Mouse (Mus musculus) adrenal gland, adult 2 months (tissue): Measurements from ENCODE around the gene Mrps23. TPM values are rescaled to one million over a fixed set of nuclear protein-coding genes. Genes with fewer than 3 reads are reported as not detected.
A peak's percentile ranks its signal among the peaks of the same experiment; 100 is the strongest.
"Not testable (repeated sequence)": the region's sequence is repeated elsewhere in the genome, so short reads cannot be mapped to it uniquely, and the experiment has no call there.

ENCODE experiments used
- DNase-seq: peaks from one replicate; pipeline ENCODE4 v3.0.0; 2021
- polyA plus RNA-seq: library from polyadenylated mRNA; depleted of rRNA; stranded (reverse); fragments of >200 nt; gene quantifications from 2 replicates; pipeline ENCODE4 v1.2.3, GENCODE M21; 2012
- total RNA-seq, 2 experiments: library from RNA; stranded (reverse); gene quantifications; 2 replicates each; pipeline ENCODE4 v1.2.3; 2021

The Mrps23 gene
- total and polyA plus RNA-seq, 3 experiments, result 51.2 to 208 (median 194) TPM

- DNase-seq, result no peak
Measured at GRCm38 (mm10) chr11:88173386-88174025, 30.7 kb upstream of the Mrps23 start.

DNA sequence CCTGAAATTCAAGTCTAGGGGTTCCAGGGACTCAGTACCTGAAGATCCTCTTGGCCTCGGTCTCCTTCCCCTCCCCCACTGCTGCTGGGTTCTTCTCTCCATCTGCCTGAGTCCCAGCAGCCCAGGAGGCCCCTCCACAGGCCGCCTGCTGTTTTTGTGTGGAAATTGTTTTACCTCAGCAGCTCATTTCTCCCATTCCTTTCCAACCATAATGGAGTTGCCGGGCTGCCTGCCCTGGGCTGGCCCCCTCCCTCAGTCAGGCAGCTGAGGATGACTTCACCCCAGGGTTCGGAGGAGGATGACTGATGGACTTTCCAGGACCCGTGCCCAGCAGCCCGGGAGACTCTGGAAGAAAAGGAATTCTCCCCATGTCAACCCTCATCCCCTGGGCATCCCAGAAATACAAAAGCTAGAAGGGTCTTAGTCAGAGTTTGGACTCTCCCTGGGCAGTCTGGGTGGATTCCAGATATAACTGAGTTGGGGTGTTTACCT, 23.7 kb upstream of the Mrps23 start:
- no peak for DNase-seq

GRCm38 (mm10) chr11:88180959-88181619, 23.1 kb upstream of the Mrps23 start:
- DNase-seq, result peak; percentile 95

DNA sequence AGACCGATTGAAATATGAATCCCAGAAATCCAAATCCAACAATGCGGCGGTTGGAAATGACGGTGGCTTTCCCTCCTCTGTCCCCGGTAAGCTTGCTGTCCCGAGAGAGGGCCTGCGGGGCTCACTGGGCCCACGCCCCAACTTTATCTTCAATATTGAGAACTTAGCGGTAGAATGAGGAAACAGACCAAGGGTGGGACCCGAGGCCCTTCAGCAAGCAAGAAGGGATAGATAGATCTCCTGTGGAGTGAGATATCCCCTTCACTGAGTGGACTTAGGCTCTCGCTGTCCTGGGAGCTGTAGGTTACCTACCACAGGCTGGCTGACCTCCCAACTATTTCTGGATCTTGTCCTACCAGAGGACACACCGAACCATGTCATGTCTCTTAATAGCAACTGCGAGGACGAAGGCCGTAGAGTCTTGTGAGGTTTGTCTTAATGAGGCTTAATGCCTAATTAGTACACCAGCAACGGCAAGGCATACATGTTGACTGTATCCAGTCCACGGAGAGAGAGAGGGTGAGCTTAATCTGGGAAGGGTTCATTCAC, 19.5 kb upstream of the Mrps23 start:
- no peak for DNase-seq

GRCm38 (mm10) chr11:88186078-88186946, 17.9 kb upstream of the Mrps23 start:
- no peak for DNase-seq

DNA sequence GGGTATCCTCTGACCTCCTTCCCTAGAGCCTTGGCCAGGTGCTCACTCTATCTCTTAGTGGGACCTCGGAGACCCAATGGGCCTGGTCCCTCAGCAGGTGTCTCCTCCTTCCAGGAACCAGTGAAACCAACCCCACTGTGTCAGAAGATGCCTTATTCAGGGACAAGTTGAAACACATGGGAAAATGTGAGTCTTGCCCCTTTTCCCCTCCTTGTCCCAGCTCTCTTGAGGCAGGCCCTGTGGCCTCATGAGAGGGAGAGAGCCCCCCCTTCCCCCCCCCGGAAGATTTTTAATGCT, 17.3 kb upstream of the Mrps23 start:
- DNase-seq, result no peak

DNA sequence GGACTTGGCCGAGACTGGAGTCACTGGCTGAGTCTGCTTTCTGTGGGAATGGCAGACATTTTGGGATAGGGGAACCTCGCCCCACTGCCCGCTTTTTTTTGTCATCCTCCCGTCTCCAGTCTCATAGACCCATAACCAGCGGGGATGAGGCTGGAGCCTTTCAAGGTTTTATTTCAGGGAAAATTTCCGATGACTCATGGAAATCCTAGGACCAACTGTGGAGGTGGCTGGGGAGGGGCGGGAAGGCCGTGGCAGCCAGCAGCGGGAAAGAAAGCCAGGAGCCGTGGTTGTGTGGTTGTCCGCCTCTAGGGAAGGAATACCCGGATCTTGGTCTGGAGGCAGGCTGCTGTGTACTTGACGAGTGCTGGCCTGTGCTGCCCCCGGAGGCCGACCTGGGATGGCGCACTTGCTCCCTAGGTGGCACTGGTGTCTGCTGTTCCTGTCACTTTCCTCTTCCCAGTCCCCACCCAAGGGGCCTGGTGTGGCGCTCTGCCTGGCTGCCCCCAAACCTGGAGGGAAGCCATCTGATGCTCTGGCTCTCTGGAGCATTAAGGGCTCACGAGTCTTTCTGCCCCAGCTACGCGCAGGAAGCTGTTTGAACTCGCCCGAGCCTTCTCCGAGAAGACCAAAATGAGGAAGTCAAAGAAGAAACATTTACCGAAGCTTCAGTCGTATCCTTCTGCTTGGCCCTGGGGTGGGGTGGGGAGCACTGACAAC, 16.6 kb upstream of the Mrps23 start:
- peak; percentile 93 for DNase-seq

GRCm38 (mm10) chr11:88188216-88188615, 16.0 kb upstream of the Mrps23 start:
- DNase-seq, result no peak

- no peak for DNase-seq
Measured at GRCm38 (mm10) chr11:88188635-88189034, 15.6 kb upstream of the Mrps23 start.

- no peak for DNase-seq
Measured at GRCm38 (mm10) chr11:88192595-88192994, 11.6 kb upstream of the Mrps23 start.

GRCm38 (mm10) chr11:88193098-88193823, 10.9 kb upstream of the Mrps23 start:
- DNase-seq, result no peak

DNA sequence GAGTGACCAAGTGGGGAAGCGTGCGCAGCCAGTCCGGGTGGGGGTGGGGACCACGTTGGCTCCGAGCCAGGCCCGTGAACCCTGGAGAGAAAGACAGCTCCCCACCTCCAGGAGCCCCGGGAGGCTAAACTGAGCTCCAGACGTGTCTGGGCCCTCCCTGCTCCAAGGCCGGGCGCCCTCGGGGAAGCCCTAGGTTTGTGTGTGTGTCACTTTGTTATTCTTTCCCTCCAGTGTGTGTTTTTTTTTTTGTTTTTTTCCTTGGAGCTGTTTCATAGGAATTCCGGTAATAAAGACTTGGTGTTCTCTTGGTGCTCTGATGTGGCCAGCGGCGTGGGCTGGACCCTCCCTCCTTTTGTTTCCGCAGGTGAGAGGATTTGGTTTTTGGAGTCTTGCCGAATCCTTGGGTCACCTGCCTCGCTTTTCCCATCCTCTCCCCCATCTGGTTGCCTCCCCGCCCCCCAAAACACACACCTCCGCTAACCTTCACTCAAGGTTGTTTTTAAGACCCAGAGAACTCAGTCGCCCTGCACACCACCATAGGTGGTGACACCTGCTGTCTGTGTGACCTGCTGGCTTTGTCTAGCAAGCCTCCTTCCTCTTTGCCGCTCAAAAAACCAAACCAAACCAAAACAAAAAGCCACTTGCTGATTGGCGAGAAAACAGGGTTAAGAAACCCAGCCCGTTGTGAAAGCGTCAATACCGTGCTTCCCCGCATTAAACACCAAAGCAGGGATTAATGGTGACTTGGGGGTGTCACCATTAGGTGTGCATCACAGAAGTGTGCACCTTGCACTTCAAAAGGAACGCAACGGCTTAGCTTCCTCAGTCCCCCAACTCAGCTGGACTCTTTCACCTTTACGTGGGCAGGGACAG, 10.1 kb upstream of the Mrps23 start:
- DNase-seq, result peak; percentile 50

DNA sequence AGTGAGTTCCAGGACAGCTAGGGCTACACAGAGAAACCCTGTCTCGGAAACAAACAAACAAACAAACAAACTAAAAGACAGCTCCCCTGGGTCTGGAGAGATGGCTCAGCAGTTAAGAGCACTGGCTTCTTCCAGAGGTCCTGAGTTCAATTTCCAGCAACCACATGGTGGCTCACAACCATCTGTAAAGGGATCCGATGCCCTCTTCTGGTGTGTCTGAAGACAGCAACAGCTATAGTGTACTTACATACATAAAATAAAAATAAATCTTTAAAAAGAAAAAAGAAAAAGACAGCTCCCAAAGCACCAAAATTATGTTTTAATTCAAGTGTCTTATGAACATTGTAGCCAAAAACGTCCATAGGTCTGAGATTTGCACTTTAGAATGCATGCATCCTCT, 8.5 kb upstream of the Mrps23 start:
- not testable (repeated sequence) for DNase-seq

DNA sequence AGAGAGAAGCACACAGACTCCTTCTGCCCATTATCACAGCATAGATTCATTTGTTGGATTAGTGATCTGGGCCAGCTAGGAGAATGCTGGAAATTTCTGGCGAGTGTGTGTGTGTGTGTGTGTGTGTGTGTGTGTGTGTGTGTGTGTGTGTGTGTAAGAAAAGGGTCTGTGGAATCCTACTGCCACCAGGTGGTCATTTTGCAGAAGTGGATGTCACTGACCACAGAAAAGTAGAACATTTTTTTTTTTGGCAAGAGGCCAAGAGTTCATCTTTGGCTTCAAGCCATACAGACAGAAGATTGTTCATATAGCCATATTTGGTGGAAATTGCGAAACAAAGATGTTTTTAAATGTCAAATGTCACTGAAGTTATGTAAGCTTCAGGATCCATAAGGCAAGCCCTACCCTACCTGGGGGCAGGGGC, 7.0 kb upstream of the Mrps23 start:
- DNase-seq, result peak; percentile 63

- DNase-seq, result no peak
Measured at GRCm38 (mm10) chr11:88198223-88198622, 6.0 kb upstream of the Mrps23 start.

DNA sequence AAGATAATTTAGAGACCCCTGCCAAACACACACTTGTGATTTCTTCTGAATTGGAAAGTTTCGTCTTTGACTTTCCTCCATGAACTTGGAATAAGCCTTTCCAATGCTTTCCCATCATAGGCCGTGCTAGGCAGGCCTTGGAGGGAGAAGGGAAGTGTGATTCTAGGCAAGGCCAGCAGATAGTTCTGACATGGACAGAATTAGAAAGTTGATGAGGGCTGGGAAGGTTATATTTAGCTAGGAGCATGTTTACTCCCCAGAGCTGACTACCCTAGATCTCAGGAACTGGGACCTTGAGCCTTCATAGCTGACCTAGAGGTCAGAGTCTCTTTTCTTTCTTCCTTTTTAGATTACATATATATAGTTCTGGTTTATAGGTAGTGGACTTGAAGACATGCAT, 3.0 kb upstream of the Mrps23 start:
- no peak for DNase-seq

DNA sequence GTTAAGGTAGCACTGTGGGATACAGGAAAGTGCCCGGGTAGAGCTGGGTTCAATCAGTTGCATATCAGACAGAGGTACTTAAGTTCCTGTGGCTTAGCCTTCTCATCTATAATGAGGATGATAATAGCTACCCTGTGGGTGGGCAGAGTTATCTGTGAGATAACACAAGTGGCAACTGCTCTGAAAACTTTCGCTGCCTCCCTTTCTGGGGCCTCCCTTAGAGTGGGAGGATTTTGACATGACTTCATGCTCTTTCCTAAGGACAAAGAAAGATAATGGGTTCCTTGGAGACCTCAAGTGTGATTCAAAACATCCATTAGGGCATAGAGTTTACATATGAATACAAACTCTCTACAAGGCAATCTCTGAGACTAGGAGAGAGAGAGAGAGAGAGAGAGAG, 2.1 kb upstream of the Mrps23 start:
- DNase-seq, result no peak

DNA sequence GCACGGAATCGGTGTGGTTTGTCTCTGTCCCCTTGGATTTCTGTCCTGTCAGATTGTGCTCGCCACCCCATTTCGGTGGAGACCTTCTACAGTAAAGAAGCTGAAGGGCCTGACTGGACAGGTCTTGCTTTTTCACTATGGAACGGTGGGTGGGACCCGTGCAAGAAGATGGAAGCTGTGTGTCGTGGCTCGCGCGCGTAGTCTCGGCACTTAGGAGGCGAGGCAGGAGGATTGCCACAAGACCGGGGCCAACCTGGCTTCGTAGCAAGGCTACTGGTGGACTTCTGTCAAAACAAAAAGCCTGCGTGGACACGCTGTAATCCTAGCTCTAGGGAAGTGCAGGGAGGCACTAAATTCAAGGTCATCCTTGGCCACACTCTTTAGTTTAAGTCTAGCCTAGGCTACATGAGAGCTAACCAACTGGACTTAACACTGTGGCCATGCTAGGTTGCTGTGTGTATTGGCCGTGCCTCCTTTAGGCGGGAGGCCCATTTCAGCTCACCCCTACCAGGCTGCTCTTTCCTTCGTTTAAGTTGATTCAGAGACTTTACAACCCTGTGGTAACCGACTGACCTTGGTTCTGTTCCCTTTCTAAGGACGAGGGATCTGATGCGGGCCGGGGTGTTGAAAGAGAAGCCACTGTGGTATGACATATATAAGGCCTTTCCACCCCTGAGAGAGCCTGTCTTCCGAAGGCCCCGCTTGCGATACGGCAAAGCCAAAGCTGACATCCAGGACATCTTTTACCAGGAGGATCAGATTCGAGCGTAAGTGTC, 593 bp downstream of the Mrps23 start:
- peak; percentile 59 for DNase-seq

DNA sequence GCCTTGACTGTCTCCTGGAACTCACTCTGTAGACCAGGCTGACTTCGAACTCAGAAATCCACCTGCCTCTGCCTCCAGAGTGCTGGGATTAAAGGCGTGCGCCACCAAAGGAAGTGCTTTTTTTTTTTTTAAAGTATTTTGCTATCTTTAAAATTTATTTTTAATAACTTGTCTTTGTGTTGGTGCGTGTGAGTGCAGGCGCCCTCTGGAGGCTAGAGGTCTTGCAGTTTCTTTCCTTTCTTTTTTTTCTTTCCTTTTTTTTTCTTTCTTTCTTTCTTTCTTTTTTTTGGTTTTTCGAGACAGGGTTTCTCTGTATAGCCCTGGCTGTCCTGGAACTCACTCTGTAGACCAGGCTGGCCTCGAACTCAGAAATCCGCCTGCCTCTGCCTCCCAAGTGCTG, 2.4 kb downstream of the Mrps23 start:
- DNase-seq, result not testable (repeated sequence)
